Mouse (Mus musculus) CD4-positive helper T cell, adult 2 months (primary cell): ENCODE data around the gene Nptxr.
"Not testable (repeated sequence)": the region's sequence is repeated elsewhere in the genome, so short reads cannot be mapped to it uniquely, and the experiment has no call there.

Experiments
- DNase-seq: peaks from one replicate; pipeline ENCODE4 v3.0.0-alpha.2; 2012; ENCODE audit warnings: low read depth, missing footprints, low spot score

The Nptxr gene

DNA sequence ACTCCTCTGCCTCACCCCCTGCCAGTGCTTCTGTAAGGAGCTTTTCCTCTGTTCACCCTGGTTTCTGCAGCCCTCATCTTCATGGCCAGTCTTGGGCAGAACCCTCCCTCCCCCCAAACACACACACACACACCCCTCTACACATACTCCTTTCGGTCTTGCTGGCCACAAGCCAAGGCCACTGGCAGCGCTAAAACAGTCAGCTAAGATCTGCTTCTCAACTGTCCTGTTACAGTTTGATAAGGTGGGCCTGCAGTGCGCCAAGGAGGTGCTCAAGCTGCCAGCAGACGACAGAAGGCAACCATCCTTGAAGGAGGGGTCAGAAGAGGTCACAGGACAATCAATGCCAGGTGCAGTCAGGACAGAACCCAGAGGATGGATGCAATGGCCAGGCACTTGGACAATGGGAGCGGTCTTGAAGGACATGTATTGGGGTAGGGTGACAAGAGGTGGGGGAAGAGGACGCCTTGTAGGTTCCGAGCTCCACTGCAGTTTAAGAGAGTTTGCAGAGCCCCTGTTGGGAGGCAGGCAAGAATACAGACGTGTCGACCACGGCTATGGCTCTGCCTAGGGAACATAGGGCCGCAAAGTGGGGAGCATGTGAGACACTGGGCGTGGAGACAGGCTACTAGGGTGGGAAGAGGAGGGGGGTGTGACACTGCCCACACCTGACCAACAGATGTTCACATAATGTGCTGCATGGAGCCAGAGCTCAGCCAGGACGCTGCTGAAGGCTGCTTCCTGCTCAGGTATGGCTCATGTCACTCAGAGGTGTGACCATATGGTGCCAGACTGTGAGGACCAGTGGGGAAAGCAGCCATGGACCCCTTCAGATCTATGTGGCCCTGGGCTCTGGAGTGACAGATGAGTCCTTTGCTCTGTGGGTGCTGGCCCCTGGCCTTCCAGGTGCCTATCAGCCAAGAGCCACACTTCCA is 18.0 kb upstream of the Nptxr start:
- no peak for DNase-seq

DNA sequence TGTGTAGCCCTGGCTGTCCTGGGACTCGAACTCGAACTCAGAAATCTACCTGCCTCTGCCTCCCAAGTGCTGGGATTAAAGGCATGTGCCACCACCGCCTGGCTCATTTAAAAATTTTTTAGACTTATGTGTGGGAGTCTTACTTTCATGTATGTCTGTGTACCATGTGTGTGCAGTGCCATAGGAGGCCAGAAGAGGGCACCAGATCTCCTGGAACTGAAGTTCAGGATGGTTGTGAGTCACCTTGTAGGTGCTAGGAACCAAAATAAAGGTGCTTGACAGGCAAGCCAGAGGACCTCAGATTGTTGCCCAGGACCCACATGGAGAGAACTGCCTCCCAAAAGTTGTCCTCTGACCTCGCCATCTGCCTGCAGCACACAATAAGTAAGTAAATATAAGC is 13.8 kb upstream of the Nptxr start:
- DNase-seq, result peak; percentile 28

DNA sequence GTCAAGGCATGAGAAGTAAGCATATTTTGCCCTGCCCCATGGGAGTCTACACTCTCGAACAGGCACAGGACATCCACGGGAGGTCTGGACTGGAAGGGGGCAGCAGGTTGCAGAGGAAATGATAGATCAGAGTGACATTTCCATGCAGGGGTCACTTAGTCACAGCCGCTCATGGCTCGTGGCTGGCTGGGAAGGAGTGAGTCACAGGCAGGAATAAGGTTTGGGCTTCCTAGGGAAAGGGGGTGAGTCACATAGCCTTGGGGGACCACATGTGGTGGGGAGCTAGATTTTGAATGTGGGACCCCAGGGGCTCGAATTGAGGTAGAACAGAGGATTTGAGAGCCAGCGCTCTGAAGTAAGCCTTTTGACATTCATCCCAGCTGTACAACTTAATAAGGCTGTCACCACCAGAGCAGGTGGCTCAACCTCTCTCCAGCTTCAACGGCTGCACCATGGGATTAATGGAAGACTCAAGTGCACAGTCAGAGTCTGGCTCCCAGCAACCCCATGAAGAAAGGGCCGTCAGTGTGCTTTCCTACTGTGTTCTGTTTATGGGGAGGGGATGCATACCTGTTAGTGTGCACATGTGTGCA is 9.2 kb upstream of the Nptxr start:
- DNase-seq, result no peak

DNA sequence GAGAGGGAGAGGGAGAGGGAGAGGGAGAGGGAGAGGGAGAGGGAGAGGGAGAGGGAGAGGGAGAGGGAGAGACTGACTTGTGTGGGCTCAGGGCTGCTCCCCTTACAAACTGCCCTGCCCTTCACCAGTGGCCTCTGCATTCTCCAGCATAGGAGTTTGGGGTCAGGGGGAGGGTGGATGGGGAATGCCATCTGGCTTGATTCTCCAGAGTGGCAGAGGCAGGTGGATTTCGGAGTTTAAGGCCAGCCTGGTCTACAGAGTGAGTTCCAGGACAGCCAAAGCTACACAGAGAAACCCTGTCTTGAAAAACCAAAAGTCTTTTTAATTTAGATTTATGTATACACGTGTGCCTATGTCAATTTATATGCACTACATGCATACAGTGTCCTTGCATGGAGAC is 8.3 kb upstream of the Nptxr start:
- not testable (repeated sequence) for DNase-seq

DNA sequence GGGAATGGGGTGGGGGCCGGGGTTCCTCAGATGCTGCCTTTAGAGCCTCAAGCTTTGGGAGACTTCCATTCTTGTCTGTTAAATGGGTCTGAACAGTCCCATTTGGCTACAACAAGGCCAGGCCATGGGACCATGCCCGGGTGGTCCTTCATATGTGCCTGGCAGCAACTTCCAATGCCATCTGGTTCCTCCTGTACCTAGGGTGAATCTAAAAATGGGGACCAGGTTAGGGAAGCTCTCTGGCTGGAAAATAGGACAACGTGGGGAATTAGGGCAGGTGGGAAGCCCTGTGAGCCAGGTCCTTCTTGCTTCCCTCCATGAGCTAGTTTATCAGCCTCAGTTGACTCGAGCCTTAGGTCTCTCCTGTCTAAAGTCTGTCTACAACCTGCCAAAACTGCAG is 6.4 kb upstream of the Nptxr start:
- DNase-seq, result no peak

DNA sequence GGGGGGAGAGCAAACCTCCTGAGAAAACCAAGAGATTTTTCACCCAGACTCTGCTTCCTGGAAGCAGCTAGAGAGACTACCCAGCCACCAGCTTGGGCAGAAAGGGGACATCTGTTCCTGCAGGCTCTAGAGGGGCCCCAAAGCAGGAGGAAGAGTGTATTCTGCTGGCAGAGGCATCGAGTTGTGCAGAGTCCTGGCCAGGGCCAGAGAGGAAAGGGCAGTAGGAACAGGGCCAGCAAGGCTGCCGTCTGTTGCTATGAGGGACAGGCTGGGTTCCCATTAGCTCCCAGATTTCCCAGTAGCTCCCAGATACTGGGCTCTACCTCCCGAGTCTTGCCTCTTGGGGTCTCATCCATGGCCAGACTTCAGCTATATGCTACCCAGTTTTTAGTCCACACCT is 5.5 kb upstream of the Nptxr start:
- no peak for DNase-seq

- no peak for DNase-seq
Measured at GRCm38 (mm10) chr15:79808658-79809057, 4.1 kb upstream of the Nptxr start.

DNA sequence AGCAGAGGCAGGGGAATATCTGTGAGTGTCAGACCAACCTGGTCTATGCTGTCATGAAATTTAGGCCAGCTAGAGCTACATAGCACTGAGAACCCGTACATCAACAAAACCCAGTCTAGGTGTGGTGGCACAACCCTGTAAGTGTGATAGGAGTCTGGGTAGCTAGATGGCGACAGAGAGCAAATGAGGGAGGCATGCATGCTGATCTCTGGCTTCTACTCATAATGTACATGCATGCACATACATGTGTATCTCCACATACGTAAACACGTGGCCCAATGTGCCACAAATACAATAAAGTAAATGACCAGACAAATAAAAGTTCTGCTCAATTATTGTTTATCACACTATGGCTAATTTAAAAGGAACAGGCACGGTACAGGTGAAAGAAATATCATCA is 3.5 kb upstream of the Nptxr start:
- peak; percentile 53 for DNase-seq

DNA sequence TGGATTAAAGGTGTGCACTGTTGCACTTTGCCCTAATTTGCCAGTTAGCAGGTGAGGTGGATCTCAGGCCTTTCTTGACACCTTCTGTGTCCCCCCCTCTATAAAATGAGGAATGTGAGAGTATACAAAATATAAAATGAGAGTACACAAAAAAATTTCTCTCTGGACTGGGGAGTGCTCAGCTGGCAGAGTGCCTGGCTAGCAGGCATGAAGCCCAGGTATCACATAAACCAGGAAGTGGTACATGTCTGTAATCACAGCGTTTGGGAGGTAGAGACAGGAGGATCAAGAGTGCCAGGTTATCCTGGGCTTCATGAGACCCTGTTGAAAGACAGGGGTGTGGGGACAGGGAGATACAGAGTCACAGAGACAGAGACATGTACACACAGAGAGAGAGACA is 2.5 kb upstream of the Nptxr start:
- DNase-seq, result no peak

GRCm38 (mm10) chr15:79805246-79805645 is 680 bp upstream of the Nptxr start:
- no peak for DNase-seq

DNA sequence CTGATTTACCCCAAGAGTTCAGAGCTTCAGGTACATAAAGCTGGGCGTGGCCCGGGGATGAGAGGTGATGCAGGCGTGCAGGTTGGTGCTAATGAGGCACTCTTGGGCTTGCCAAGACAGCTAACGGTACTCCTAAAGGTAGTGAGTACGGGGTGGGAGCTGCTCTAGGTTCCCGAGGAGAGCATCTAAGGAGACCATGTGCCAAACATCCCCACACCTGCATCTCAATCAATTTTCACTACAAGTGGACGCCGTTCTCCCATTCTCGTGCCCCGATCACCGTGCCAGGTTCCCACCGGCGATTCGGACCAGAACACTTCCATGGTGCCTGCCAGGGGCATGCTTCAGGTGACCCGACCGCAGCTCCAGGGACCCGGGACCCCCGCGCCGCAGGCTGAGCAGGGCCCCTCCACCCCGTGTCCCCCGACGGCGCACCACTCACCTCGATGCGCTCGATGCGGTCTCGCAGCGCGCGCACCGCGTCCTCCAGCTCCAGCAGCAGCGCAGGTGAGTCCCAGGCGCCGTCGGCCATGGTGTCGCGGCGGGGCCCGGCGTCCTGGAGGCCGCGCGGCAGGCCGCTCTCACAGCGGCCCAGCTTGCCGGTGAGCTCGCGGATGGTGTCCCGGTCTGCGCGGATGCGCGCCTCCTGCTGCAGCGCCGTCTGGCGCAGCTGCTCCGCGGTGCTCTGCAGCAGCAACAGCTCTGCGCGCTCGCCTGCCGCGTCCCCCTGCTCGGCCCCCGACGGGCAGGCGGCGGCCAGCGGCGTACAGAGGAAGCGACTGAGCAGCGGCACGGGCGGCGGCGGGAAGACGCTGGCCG is 824 bp downstream of the Nptxr start:
- DNase-seq, result peak; percentile 43

DNA sequence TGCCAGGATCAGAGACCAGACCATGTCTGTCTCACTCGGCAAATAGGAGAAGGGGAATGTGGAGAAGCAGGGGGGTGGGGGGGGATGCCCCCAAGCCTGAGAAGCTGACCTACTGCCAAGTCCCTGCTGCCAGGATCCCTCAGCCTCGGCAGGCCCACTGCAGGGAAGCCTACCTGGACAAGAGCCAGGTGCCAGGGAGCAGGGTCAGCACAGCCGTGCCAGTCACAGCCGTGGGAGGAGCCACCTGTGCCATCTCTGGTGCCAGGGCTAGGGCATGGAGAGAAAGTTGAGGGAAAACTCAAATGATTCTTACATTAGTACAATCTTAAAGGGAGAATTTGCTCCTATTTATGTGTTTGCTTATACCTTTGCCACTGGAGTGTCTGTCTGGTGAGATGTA is 2.3 kb downstream of the Nptxr start:
- no peak for DNase-seq

- no peak for DNase-seq
Measured at GRCm38 (mm10) chr15:79801646-79802045, 2.9 kb downstream of the Nptxr start.

DNA sequence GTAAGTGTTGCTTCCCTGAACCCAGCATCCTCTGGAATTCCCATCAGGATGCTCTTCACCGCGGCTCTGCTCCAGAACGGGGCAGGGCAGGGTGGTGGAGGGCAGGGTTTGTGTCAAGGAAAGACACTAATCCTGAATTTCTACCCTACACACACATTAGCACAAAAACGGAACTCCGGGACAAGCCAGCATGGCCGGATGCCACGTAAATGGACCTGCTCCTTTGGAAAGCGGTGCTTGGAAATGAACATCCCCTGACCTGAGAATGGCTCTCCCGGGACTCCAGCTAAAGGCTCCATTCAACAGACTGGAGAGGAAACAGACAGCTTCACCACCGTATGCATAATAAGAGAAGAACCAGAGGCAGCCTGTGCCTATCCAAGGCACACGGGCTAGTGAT is 3.9 kb downstream of the Nptxr start:
- no peak for DNase-seq

DNA sequence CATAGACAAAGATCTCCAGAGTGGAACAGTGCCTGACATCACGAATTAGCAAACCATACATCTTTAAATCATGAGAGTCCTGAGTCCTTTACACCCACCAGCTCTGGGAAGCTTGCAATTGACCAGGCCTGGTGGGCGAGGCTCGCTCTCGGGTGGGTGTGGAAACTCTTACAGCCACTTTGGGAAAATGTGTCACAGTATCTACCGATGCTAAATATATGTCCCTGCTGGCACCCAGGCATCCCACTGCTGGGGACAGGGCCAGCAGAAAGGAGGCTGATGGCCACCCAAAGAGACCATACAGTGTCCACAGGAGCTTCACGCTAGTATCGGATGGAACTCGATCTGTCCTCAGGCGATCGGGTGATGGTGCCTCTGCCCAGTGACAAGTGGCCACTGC is 6.0 kb downstream of the Nptxr start:
- DNase-seq, result no peak

DNA sequence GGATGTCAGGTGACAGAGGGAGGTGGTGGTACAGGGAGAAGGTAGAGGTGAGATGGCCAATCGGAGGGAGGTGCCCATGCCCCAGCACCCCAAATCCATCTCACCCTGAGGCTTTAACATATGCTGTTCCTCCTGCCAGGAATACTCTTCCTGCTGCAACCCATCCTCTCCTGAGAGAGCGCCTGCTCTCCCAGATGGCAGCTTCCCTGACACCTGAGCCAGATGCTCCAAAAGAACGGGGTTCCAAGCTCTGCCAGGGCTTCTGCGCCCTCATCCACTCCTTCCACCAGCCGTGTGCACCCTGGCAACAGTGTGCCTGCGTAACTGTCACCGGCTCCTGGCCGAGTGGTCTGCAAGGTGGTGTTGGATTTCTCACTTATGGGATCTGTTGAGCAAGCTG is 6.9 kb downstream of the Nptxr start:
- DNase-seq, result no peak

DNA sequence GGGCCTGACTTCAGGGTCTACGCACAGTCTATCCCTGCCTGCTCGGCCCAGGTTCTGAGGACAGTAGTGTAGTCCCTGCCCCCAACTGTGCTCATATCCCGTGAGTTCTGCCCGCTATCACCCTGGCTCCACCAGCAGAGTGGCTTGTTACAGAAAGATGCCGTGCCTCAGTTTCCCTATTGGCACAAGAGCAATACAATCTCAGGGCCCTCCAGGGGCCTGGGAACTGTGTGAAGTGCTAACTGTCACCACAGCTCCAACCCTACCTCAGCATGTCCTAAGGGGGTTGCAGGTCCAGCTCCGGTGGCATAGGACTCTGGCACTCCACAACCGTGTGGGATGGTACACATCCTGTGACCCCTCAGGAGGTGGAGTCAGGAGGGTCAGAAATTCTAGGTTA is 7.5 kb downstream of the Nptxr start:
- no peak for DNase-seq

DNA sequence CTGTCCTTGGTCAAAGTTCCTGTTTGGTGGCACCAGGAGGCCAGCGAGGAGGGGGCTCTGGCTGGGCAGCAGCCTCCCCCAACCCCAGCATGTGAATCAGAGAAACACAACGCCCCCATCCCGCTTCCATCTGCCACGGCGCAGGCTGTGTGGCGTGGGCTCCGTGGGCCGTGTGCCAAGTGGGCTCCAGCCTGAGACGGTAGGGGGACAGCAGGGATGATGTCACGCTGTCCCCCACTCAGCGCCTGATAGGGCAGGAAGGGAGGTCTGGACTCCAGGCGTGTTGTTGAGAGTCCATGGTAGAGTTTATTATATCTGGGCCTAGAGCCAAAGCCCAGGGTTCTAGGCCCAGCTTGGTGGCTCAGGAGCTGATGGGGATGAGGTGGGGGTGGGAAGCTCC is 8.3 kb downstream of the Nptxr start:
- no peak for DNase-seq

GRCm38 (mm10) chr15:79794173-79794572 is 10.4 kb downstream of the Nptxr start:
- DNase-seq, result no peak

- DNase-seq, result no peak
Measured at GRCm38 (mm10) chr15:79793076-79793475, 11.5 kb downstream of the Nptxr start.

DNA sequence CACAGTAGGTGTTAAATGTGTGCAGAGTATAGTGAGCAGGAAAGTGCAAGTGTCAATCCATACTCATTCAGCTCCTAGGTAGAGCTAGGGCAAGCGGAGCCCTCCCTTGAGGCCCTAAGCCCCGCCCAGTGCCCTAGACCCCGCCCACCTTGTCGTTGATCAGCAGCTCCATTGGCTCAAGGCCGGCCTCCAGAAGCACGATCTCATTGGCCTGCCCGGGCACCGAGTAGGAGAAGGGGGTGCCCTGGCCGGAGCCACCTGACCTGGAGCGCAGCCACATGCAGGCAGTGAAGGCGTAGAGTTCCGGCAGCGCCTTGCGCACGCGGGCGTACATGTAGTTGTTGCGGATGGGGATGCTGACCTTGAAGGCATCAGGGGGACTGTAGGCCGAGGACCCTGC is 12.1 kb downstream of the Nptxr start:
- no peak for DNase-seq

DNA sequence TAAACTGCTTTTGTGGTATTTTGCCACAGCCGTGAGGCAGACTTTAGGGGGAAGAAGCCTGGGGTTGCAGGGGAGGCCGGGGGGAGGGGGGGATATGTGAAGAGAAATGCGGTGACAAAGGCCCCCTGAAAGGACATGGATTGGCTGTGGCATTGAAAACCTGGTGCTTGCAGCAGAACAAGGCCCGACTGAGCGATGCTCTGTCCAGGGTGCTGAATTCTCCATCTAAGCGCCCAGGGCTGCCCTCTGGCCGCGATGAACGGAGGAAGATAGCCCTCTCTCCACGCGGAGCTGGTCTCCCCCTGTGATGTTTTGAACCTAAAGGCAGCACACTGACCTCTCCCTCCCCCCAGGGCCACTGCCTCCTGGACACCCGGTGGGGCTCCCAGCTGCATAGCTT is 13.1 kb downstream of the Nptxr start:
- peak; percentile 58 for DNase-seq
